Mouse (Mus musculus): ENCODE data around the gene Ppp2r2c. TPM values are rescaled to one million over a fixed set of nuclear protein-coding genes. Genes with fewer than 3 reads are reported as not detected.

Ppp2r2c gene
- total and polyA plus RNA-seq, 3 experiments, result 0.05 TPM; not detected in 2

- TF ChIP-seq POLR2AphosphoS5 (IDR thresholded peaks at IDR 0.05; ENCODE audit: insufficient replicate concordance, low read depth, low read length) (no peak), GATA2 (IDR thresholded peaks at IDR 0.05; ENCODE audit: borderline replicate concordance, low read depth, low read length) (no peak), GATA1 (IDR thresholded peaks at IDR 0.05; ENCODE audit: borderline replicate concordance, low read length) (no peak), CTCF (IDR thresholded peaks at IDR 0.05; ENCODE audit: low read depth, low read length) (no peak), TAL1 (conservative IDR thresholded peaks at IDR 0.05; ENCODE audit: low read depth, low read length) (no peak)
- no peak for DNase-seq (ENCODE audit: low spot score)
- no peak overlapping the region for H3K4me3 ChIP-seq (ENCODE audit: low read depth, low read length)
- H3K4me1 ChIP-seq (ENCODE audit: insufficient read depth, low read depth, low read length), result no peaks in the 10 kb centered on the region
- ATAC-seq (ENCODE audit: extremely low read depth, insufficient number of reproducible peaks, low FRiP score, poor library complexity, severe bottlenecking), result no peak
- no peaks in the 10 kb centered on the region for H3K9me3 ChIP-seq (replicated peaks)
- no peaks in the 10 kb centered on the region for H3K27me3 ChIP-seq (ENCODE audit: insufficient read depth, low read length)
- no peaks in the 10 kb centered on the region for H3K36me3 ChIP-seq (replicated peaks)
Observed at GRCm38 (mm10) chr5:36911759-36912352, 43.5 kb downstream of the Ppp2r2c start.

- no peaks in the 10 kb centered on the region for H3K27me3 ChIP-seq (ENCODE audit: insufficient read depth, low read length)
- H3K4me3 ChIP-seq (ENCODE audit: low read depth, low read length), result no peak overlapping the region
- ATAC-seq (ENCODE audit: extremely low read depth, insufficient number of reproducible peaks, low FRiP score, poor library complexity, severe bottlenecking), result no peak
- H3K4me1 ChIP-seq (ENCODE audit: insufficient read depth, low read depth, low read length), result no peaks in the 10 kb centered on the region
- H3K36me3 ChIP-seq (replicated peaks), result no peaks in the 10 kb centered on the region
- H3K9me3 ChIP-seq (replicated peaks), result no peaks in the 10 kb centered on the region
- TF ChIP-seq GATA1 (IDR thresholded peaks at IDR 0.05; ENCODE audit: borderline replicate concordance, low read length) (no peak), POLR2AphosphoS5 (IDR thresholded peaks at IDR 0.05; ENCODE audit: insufficient replicate concordance, low read depth, low read length) (no peak), CTCF (IDR thresholded peaks at IDR 0.05; ENCODE audit: low read depth, low read length) (no peak), TAL1 (conservative IDR thresholded peaks at IDR 0.05; ENCODE audit: low read depth, low read length) (no peak), GATA2 (IDR thresholded peaks at IDR 0.05; ENCODE audit: borderline replicate concordance, low read depth, low read length) (no peak)
- no peak for DNase-seq (ENCODE audit: low spot score)
Observed at GRCm38 (mm10) chr5:36912602-36913310, 44.4 kb downstream of the Ppp2r2c start.

- TF ChIP-seq GATA2 (IDR thresholded peaks at IDR 0.05; ENCODE audit: borderline replicate concordance, low read depth, low read length) (no peak), CTCF (IDR thresholded peaks at IDR 0.05; ENCODE audit: low read depth, low read length) (no peak), TAL1 (conservative IDR thresholded peaks at IDR 0.05; ENCODE audit: low read depth, low read length) (no peak), GATA1 (IDR thresholded peaks at IDR 0.05; ENCODE audit: borderline replicate concordance, low read length) (no peak), POLR2AphosphoS5 (IDR thresholded peaks at IDR 0.05; ENCODE audit: insufficient replicate concordance, low read depth, low read length) (no peak)
- DNase-seq (ENCODE audit: low spot score) (no peak), ATAC-seq (ENCODE audit: extremely low read depth, insufficient number of reproducible peaks, low FRiP score, poor library complexity, severe bottlenecking) (no peak)
- Histone ChIP-seq H3K36me3 (replicated peaks) (no peaks in the 10 kb centered on the region), H3K4me1 (ENCODE audit: insufficient read depth, low read depth, low read length) (no peaks in the 10 kb centered on the region), H3K4me3 (ENCODE audit: low read depth, low read length) (no peak overlapping the region), H3K27me3 (ENCODE audit: insufficient read depth, low read length) (no peaks in the 10 kb centered on the region), H3K9me3 (replicated peaks) (no peaks in the 10 kb centered on the region)
Observed at GRCm38 (mm10) chr5:36915256-36915655, 46.9 kb downstream of the Ppp2r2c start.

GRCm38 (mm10) chr5:36916581-36916980 lies 48.3 kb downstream of the Ppp2r2c start:
- Histone ChIP-seq H3K4me1 (ENCODE audit: insufficient read depth, low read depth, low read length) (no peaks in the 10 kb centered on the region), H3K27me3 (ENCODE audit: insufficient read depth, low read length) (no peaks in the 10 kb centered on the region), H3K9me3 (replicated peaks) (no peaks in the 10 kb centered on the region), H3K4me3 (ENCODE audit: low read depth, low read length) (no peak overlapping the region), H3K36me3 (replicated peaks) (no peaks in the 10 kb centered on the region)
- DNase-seq (ENCODE audit: low spot score) (no peak), ATAC-seq (ENCODE audit: extremely low read depth, insufficient number of reproducible peaks, low FRiP score, poor library complexity, severe bottlenecking) (no peak)
- TF ChIP-seq GATA1 (IDR thresholded peaks at IDR 0.05; ENCODE audit: borderline replicate concordance, low read length) (no peak), TAL1 (conservative IDR thresholded peaks at IDR 0.05; ENCODE audit: low read depth, low read length) (no peak), GATA2 (IDR thresholded peaks at IDR 0.05; ENCODE audit: borderline replicate concordance, low read depth, low read length) (no peak), CTCF (IDR thresholded peaks at IDR 0.05; ENCODE audit: low read depth, low read length) (no peak), POLR2AphosphoS5 (IDR thresholded peaks at IDR 0.05; ENCODE audit: insufficient replicate concordance, low read depth, low read length) (no peak)

- Histone ChIP-seq H3K27me3 (ENCODE audit: insufficient read depth, low read length) (no peaks in the 10 kb centered on the region), H3K9me3 (replicated peaks) (no peaks in the 10 kb centered on the region), H3K4me3 (ENCODE audit: low read depth, low read length) (no peak overlapping the region), H3K36me3 (replicated peaks) (no peaks in the 10 kb centered on the region), H3K4me1 (ENCODE audit: insufficient read depth, low read depth, low read length) (no peaks in the 10 kb centered on the region)
- TF ChIP-seq GATA2 (IDR thresholded peaks at IDR 0.05; ENCODE audit: borderline replicate concordance, low read depth, low read length) (no peak), TAL1 (conservative IDR thresholded peaks at IDR 0.05; ENCODE audit: low read depth, low read length) (no peak), GATA1 (IDR thresholded peaks at IDR 0.05; ENCODE audit: borderline replicate concordance, low read length) (no peak), POLR2AphosphoS5 (IDR thresholded peaks at IDR 0.05; ENCODE audit: insufficient replicate concordance, low read depth, low read length) (no peak), CTCF (IDR thresholded peaks at IDR 0.05; ENCODE audit: low read depth, low read length) (no peak)
- ATAC-seq (ENCODE audit: extremely low read depth, insufficient number of reproducible peaks, low FRiP score, poor library complexity, severe bottlenecking) (no peak), DNase-seq (ENCODE audit: low spot score) (no peak)
Observed at GRCm38 (mm10) chr5:36917245-36917644, 48.9 kb downstream of the Ppp2r2c start.

DNA sequence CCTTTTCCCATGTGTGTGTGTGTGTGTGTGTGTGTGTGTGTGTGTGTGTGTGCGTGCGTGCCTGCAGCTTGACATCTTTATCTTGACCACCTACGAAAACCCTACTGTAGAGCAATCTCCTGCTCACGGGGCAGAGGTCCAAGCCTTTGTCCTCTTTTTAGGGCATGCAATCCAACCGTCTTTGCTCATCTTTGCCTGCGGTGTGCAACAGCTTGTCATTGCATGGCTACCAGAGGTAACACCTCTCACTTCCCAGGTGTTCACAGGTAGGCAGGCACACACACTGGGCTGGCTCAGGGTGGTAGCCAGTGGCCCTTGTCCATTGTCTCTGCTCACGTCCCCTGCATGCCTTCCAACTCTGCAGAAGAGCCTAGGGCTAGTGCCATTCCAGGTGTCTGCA lies 49.7 kb downstream of the Ppp2r2c start:
- Histone ChIP-seq H3K4me1 (ENCODE audit: insufficient read depth, low read depth, low read length) (no peaks in the 10 kb centered on the region), H3K36me3 (replicated peaks) (no peaks in the 10 kb centered on the region), H3K9me3 (replicated peaks) (no peaks in the 10 kb centered on the region), H3K4me3 (ENCODE audit: low read depth, low read length) (no peak overlapping the region), H3K27me3 (ENCODE audit: insufficient read depth, low read length) (no peaks in the 10 kb centered on the region)
- ATAC-seq (ENCODE audit: extremely low read depth, insufficient number of reproducible peaks, low FRiP score, poor library complexity, severe bottlenecking), result no peak
- no peak for TF ChIP-seq POLR2AphosphoS5 (IDR thresholded peaks at IDR 0.05; ENCODE audit: insufficient replicate concordance, low read depth, low read length)
- no peak for TF ChIP-seq CTCF (IDR thresholded peaks at IDR 0.05; ENCODE audit: low read depth, low read length)
- TF ChIP-seq GATA1 (IDR thresholded peaks at IDR 0.05; ENCODE audit: borderline replicate concordance, low read length), result no peak
- no peak for TF ChIP-seq TAL1 (conservative IDR thresholded peaks at IDR 0.05; ENCODE audit: low read depth, low read length)
- TF ChIP-seq GATA2 (IDR thresholded peaks at IDR 0.05; ENCODE audit: borderline replicate concordance, low read depth, low read length), result no peak
- no peak for DNase-seq (ENCODE audit: low spot score)
